Mouse (Mus musculus): ENCODE measurements at regions not wholly inside any gene's neighbourhood (a gene's known extent, or its start where the extent isn't known, plus 50 kb on each side); places are given as distances from the start of the nearest gene placed in this dataset.

DNA sequence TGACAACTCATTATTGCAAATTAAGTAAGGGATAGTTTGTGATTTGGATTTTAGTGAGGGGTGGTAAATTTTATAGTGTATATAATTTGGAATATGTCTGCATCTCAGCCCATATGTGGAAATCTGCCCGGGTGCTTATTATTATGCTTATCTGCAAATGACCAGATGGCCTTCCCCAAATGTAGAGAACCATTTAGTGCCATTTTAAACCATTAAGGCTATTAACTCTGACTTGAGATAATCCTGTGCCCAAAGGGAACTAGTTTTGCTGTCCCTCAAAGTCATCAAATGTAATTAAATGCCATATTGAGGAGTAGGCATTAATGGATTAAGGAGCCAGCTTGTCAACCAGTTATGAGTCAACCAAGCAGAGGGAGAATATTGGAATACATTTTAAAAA lies 230.7 kb downstream of the Icos start:
- TF ChIP-seq POLR2A (IDR thresholded peaks at IDR 0.05; ENCODE audit: insufficient read depth, low read depth, low read length) (no peak), CTCF (IDR thresholded peaks at IDR 0.05; ENCODE audit: insufficient read depth, low read depth, low read length) (no peak)
